Mouse (Mus musculus): ENCODE measurements around the gene Usp3. TPM values are rescaled to one million over a fixed set of nuclear protein-coding genes. Genes with fewer than 3 reads are reported as not detected.

The Usp3 gene
- polyA plus RNA-seq, 1 experiment from 2014 or later, result 103 TPM

GRCm38 (mm10) chr9:66520299-66520698 lies 72.6 kb downstream of the Usp3 start:
- H3K36me3 ChIP-seq (replicated peaks), result peaks cover 100% of the 10 kb centered on the region

DNA sequence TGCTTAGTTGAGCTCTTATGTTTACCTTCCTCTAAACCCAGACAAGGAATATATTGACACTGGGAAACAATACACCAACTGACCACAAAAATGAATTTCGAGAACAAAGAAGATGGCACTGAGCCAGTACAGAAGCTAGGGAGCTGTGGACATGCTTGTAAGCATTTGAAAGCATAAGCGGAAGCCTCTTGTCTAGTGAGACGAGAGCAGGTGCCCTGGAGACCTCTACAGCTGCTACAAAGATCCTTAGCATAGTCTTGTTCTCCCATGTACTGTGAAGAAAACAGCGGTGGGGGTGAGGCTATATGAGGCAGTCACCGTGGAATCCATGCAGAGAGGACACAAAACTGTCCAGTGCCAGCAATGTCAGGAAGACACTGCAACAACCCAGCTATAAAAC lies 74.0 kb downstream of the Usp3 start:
- WGBS, result 91% methylated on average over 5 of the region's 5 CpGs
- Histone ChIP-seq H3K9me3 (no peaks in the 10 kb centered on the region), H3K36me3 (replicated peaks) (peaks cover 100% of the 10 kb centered on the region), H3K27ac (replicated peaks) (no peak overlapping the region), H3K27me3 (replicated peaks; ENCODE audit: low read depth, poor library complexity, severe bottlenecking) (no peaks in the 10 kb centered on the region), H3K4me3 (no peak overlapping the region), H3K4me1 (peaks cover 5% of the 10 kb centered on the region)
- DNase-seq (ENCODE audit: low spot score), result no peak

More at GRCm38 (mm10) chr9:66520299-66520698, 72.6 kb downstream of the Usp3 start:
- Histone ChIP-seq H3K4me1 (no peaks in the 10 kb centered on the region), H3K9me3 (no peaks in the 10 kb centered on the region), H3K4me3 (no peak overlapping the region), H3K27me3 (replicated peaks; ENCODE audit: low read depth, poor library complexity, severe bottlenecking) (no peaks in the 10 kb centered on the region), H3K27ac (replicated peaks) (no peak overlapping the region)
- DNase-seq (ENCODE audit: low spot score), result no peak
- 93% methylated on average over 4 of the region's 4 CpGs for WGBS

DNA sequence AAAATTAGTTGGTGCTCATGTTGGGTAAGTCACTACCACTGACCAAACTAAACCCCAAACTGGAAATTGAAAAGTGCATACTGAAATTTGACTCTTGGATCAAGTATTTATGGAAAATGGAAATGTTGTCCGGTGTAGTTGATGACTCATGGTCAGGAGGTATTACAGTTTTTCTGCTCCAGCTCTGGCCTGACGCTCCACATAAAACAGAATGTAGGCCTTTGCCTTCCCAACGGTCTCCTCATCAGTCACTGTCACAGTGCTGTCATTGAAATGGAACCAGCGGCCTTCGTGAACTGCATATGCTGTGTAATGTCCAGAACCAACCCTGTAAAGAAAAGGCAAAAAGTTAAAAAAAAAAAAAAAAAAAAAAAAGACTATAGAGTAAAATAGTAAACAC lies 74.7 kb downstream of the Usp3 start:
- no peak overlapping the region for H3K4me3 ChIP-seq
- DNase-seq (ENCODE audit: low spot score), result no peak
- no peak overlapping the region for H3K27ac ChIP-seq (replicated peaks)
- peaks cover 99% of the 10 kb centered on the region for H3K36me3 ChIP-seq (replicated peaks)
- 93% methylated on average over 5 of the region's 5 CpGs for WGBS
- H3K9me3 ChIP-seq, result no peaks in the 10 kb centered on the region
- no peaks in the 10 kb centered on the region for H3K27me3 ChIP-seq (replicated peaks; ENCODE audit: low read depth, poor library complexity, severe bottlenecking)
- H3K4me1 ChIP-seq, result peaks cover 12% of the 10 kb centered on the region

GRCm38 (mm10) chr9:66517746-66518145 lies 75.2 kb downstream of the Usp3 start:
- no peak for DNase-seq (ENCODE audit: low spot score)
- Histone ChIP-seq H3K4me1 (peaks cover 17% of the 10 kb centered on the region), H3K9me3 (no peaks in the 10 kb centered on the region), H3K27ac (replicated peaks) (no peak overlapping the region), H3K36me3 (replicated peaks) (peaks cover 96% of the 10 kb centered on the region), H3K4me3 (no peak overlapping the region), H3K27me3 (replicated peaks; ENCODE audit: low read depth, poor library complexity, severe bottlenecking) (no peaks in the 10 kb centered on the region)
- WGBS, result 93% methylated on average over 10 of the region's 10 CpGs

GRCm38 (mm10) chr9:66516296-66516940 lies 76.5 kb downstream of the Usp3 start:
- peaks cover 29% of the 10 kb centered on the region for H3K4me1 ChIP-seq
- no peak overlapping the region for H3K27ac ChIP-seq (replicated peaks)
- DNase-seq (ENCODE audit: low spot score), result no peak
- peaks cover 82% of the 10 kb centered on the region for H3K36me3 ChIP-seq (replicated peaks)
- no peaks in the 10 kb centered on the region for H3K9me3 ChIP-seq
- no peak overlapping the region for H3K4me3 ChIP-seq
- WGBS, result 91% methylated on average over 6 of the region's 6 CpGs
- H3K27me3 ChIP-seq (replicated peaks; ENCODE audit: low read depth, poor library complexity, severe bottlenecking), result no peaks in the 10 kb centered on the region

DNA sequence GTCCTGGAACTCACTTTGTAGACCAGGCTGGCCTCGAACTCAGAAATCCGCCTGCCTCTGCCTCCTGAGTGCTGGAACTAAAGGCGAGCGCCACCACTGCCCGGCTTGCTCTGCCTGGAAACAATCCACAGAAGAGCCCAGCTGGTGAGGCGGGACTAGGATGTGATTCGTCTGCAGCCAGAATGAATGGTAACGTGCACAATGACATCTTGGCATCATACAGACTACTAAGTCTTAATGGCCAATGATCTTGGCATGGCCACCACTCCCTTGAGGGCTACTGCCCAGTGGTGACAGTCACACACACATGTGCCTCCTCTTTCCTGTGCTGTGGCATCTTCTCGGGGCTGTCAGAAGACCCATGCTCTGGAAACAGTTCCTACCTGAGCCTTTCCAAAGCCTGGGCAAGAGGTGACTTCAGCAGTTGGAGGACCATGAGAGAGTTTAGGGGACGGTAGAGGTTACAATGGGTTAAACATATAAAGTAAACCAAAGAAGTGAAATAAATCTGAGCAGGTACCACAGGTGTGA lies 77.2 kb downstream of the Usp3 start:
- DNase-seq (ENCODE audit: low spot score), result no peak
- H3K36me3 ChIP-seq (replicated peaks), result peaks cover 76% of the 10 kb centered on the region
- 93% methylated on average over 10 of the region's 10 CpGs for WGBS

GRCm38 (mm10) chr9:66515115-66515514 lies 77.8 kb downstream of the Usp3 start:
- H3K36me3 ChIP-seq (replicated peaks), result peaks cover 72% of the 10 kb centered on the region

More for the DNA sequence above, 77.2 kb downstream of the Usp3 start:
- Histone ChIP-seq H3K9me3 (no peaks in the 10 kb centered on the region), H3K27ac (replicated peaks) (no peak overlapping the region), H3K4me1 (peaks cover 35% of the 10 kb centered on the region), H3K4me3 (no peak overlapping the region), H3K27me3 (replicated peaks; ENCODE audit: low read depth, poor library complexity, severe bottlenecking) (no peaks in the 10 kb centered on the region)

DNA sequence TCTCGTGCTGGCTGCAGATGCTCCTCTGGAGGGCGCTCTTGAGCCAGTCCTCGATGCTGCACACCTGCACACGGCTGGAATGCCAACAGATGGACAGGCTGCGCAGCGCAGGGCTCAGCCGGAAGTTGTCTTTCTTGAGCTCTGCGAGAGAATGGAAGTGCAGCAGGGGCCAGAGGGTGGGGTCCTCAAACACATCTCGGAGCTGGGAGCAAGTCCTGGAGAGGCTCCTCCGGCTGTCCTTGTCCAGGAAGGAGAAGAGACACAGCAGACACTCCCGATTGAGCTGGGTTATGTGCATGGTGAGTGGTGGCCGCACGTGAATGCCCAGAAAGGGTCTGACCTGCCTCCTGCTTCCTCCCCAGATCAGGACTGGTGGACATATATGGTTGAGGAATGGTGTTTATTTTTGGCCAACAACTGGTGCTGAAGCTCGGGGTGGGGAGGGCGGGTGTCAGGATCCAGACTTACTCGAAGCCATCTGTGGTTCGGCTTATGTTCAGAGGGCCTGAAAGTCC lies 78.6 kb downstream of the Usp3 start, which contains the start of gene Fbxl22:
TSS of gene Fbxl22 (minus strand) at position 338 of the 515 bp plus-strand sequence.
- WGBS, result 76% methylated on average over 17 of the region's 17 CpGs
- H3K27me3 ChIP-seq (replicated peaks; ENCODE audit: low read depth, poor library complexity, severe bottlenecking), result no peaks in the 10 kb centered on the region
- no peak within 1 kb of the TSS for H3K4me3 ChIP-seq
- H3K27ac ChIP-seq (replicated peaks), result 0 out of 2 replicates have a peak within 1 kb of the TSS, but pooled peaks have one; percentile 8
- H3K4me1 ChIP-seq, result peaks cover 46% of the 10 kb centered on the region
- peak; percentile 51 for DNase-seq (ENCODE audit: low spot score)
- H3K36me3 ChIP-seq (replicated peaks), result peaks cover 72% of the 10 kb centered on the region
- no peaks in the 10 kb centered on the region for H3K9me3 ChIP-seq

More at GRCm38 (mm10) chr9:66515115-66515514, 77.8 kb downstream of the Usp3 start:
- Histone ChIP-seq H3K27me3 (replicated peaks; ENCODE audit: low read depth, poor library complexity, severe bottlenecking) (no peaks in the 10 kb centered on the region), H3K27ac (replicated peaks) (no peak overlapping the region), H3K9me3 (no peaks in the 10 kb centered on the region), H3K4me3 (no peak overlapping the region), H3K4me1 (peaks cover 41% of the 10 kb centered on the region)
- DNase-seq (ENCODE audit: low spot score), result no peak
- WGBS, result 86% methylated on average over 2 of the region's 2 CpGs

DNA sequence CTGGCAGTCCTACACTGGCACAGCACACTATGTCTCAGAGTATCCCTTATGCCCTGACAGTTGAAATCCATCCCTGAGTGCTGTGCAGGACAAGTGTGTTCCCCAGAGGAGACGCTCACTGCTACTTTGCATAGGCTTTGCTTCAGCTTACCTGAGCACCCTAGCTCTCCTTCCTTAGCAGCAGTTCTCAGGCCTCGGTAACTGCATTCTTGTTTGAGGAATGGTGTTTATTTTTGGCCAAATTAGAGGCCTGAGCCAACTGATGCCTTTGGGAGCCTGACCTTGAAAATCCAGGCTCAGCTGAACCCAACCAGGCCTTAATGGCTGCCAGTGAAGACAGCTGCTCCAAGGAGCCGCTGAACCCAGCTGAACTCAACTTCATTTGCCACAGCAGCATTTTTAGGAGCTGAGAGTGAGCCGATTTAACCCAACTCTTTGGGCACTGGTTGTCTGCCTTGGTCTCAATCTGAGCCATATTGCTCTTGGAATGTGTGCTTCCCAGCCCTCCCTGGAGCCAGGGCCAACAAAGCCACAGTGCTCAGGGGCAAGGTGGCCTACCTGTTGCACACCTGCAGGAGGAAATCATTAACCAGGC lies 79.2 kb downstream of the Usp3 start:
- Histone ChIP-seq H3K27ac (replicated peaks) (no peak overlapping the region), H3K4me1 (peaks cover 46% of the 10 kb centered on the region), H3K27me3 (replicated peaks; ENCODE audit: low read depth, poor library complexity, severe bottlenecking) (no peaks in the 10 kb centered on the region), H3K9me3 (no peaks in the 10 kb centered on the region), H3K36me3 (replicated peaks) (peaks cover 72% of the 10 kb centered on the region), H3K4me3 (no peak overlapping the region)
- 91% methylated on average over 4 of the region's 4 CpGs for WGBS
- DNase-seq (ENCODE audit: low spot score), result no peak

DNA sequence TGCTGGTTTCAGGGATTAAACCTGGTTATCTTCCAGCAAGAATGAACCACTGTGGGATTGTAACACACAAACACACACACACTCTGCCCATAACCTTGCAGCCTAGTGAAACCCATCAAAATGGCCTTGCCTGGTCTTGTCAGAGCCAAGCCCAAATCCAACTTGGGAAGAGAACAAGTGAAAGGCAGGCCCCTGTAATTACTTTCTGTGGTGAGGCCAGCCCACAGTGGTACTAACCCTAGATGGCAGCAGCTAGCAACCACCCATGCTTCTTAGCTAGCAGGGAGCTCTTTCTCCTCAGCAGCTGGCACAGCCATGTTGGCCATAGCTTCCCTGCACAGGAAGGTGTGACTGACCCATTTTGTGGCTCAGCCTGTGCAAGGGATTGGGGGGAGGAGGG lies 79.8 kb downstream of the Usp3 start:
- peak; percentile 31 for DNase-seq (ENCODE audit: low spot score)
- H3K9me3 ChIP-seq, result no peaks in the 10 kb centered on the region
- no peak overlapping the region for H3K27ac ChIP-seq (replicated peaks)
- no peaks in the 10 kb centered on the region for H3K27me3 ChIP-seq (replicated peaks; ENCODE audit: low read depth, poor library complexity, severe bottlenecking)
- peak overlapping the region; percentile 67; the same call in 1 of the 2 replicates for H3K4me3 ChIP-seq
- H3K36me3 ChIP-seq (replicated peaks), result peaks cover 72% of the 10 kb centered on the region
- peaks cover 46% of the 10 kb centered on the region for H3K4me1 ChIP-seq

DNA sequence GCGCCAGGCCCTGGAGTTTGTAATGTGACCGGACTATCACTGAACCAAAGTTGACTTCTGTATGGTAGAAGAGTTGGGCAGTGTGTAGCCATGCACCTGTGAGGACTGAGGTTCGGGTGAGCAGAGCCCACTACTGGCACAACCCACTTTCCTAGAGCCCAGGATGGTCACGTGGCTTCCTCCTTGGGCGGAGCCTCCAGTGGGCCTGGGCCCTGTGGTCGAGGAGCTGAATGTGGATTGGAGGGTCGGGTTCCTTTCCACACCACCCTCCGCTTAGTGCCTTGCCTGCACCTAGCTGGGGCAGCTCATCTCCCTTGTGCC lies 80.6 kb downstream of the Usp3 start:
- Histone ChIP-seq H3K4me1 (peaks cover 46% of the 10 kb centered on the region), H3K9me3 (no peaks in the 10 kb centered on the region), H3K27ac (replicated peaks) (peak overlapping the region; percentile 94), H3K36me3 (replicated peaks) (peaks cover 72% of the 10 kb centered on the region), H3K4me3 (peak overlapping the region; percentile 67), H3K27me3 (replicated peaks; ENCODE audit: low read depth, poor library complexity, severe bottlenecking) (no peaks in the 10 kb centered on the region)
- 1% methylated on average over 8 of the region's 8 CpGs for WGBS
- peak; percentile 88 for DNase-seq (ENCODE audit: low spot score)

DNA sequence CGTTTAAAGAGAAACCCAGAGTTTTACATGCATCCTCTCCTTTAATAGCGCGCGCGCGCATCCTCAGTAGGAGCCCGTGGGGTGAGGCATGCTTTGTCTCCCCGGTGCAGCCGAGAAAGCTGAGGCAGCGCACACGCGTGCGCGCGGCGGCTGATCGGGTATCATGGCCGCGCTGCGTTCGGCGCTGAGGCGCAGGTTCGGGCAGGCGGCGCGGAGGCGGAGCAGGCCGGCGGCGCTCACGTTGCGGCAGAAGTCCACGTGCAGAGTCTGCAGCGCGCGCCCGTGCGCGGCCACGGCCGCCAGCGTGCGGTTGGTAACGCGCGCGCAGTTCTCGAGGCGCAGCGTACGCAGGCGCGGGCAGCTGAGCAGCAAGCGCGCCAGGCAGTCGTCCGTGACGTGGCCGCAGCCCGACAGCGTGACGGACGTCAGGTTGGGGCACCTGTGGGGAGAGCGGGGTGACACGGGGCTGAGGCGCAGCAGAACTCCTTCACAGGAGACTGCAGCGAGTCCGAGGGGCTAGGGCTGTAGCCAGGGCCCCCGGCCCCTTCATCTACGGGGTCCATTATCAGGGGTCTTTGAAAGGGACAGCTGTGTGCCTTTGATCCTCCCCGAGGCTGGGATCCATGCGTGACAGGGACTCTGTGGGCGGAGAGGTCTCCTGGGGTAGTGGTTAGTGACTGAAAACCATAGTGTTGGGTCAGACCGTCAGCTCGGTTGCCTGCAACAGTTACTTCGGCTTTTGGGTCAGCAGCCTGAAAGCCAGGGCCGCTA lies 81.2 kb downstream of the Usp3 start:
- peaks cover 72% of the 10 kb centered on the region for H3K36me3 ChIP-seq (replicated peaks)
- under 1% methylated on average over 78 of the region's 78 CpGs for WGBS
- peak; percentile 95 for DNase-seq (ENCODE audit: low spot score)

More for the DNA sequence above, 81.2 kb downstream of the Usp3 start:
- Histone ChIP-seq H3K4me1 (peaks cover 46% of the 10 kb centered on the region), H3K27ac (replicated peaks) (peak overlapping the region; percentile 94), H3K4me3 (peak overlapping the region; percentile 67), H3K9me3 (no peaks in the 10 kb centered on the region), H3K27me3 (replicated peaks; ENCODE audit: low read depth, poor library complexity, severe bottlenecking) (no peaks in the 10 kb centered on the region)

Data from embryonic facial prominence, embryonic 10.5 days (tissue).